Mouse (Mus musculus) gastrocnemius, postnatal 4 days (tissue): ENCODE results near the gene Bcl2a1d. TPM values are rescaled to one million over a fixed set of nuclear protein-coding genes. Genes with fewer than 3 reads are reported as not detected.
A peak's percentile ranks its signal among the peaks of the same experiment; 100 is the strongest.
"Not testable (repeated sequence)": the region's sequence is repeated elsewhere in the genome, so short reads cannot be mapped to it uniquely, and the experiment has no call there.

Experiments
- DNase-seq, 2 experiments: peaks; one replicate each; pipeline ENCODE4 v3.0.0; 2021 to 2022; ENCODE audit warnings: low spot score in 2 of 2, mixed read lengths in 2 of 2
- long read RNA-seq, 2 experiments: library from polyadenylated mRNA; stranded (forward); transcript quantifications; one replicate each; pipeline ENCODE4 v2.0.0; 2021
- total RNA-seq, 2 experiments: library from RNA; stranded (reverse); gene quantifications; 2 replicates each; pipeline ENCODE4 v1.2.3; 2021

The Bcl2a1d gene
- under 1 TPM in 1 of 2 experiments, not detected in 1; 0.47 TPM for total RNA-seq
- long read RNA-seq, experiment 1, result 0 reads
- long read RNA-seq, experiment 2, partial matches to known transcripts, result 0 of 1 reads
- long read RNA-seq, experiment 2, other reads (novel, unspliced or antisense), result 0 of 1 reads

GRCm38 (mm10) chr9:88731728-88732127 is at the start of gene Bcl2a1d:
Gene Bcl2a1d (minus strand): TSS chr9:88731914.
- not testable (repeated sequence) for DNase-seq

GRCm38 (mm10) chr9:88770239-88770638 is 38.5 kb upstream of the Bcl2a1d start:
- DNase-seq, result not testable (repeated sequence)

- DNase-seq, result not testable (repeated sequence)
Measured at GRCm38 (mm10) chr9:88769470-88769869, 37.8 kb upstream of the Bcl2a1d start.

- DNase-seq, result not testable (repeated sequence)
Measured at GRCm38 (mm10) chr9:88746687-88747086, 15.0 kb upstream of the Bcl2a1d start.

- not testable (repeated sequence) for DNase-seq
Measured at GRCm38 (mm10) chr9:88746046-88746445, 14.3 kb upstream of the Bcl2a1d start.

- DNase-seq, result not testable (repeated sequence)
Measured at GRCm38 (mm10) chr9:88735289-88735688, 3.6 kb upstream of the Bcl2a1d start.

GRCm38 (mm10) chr9:88733182-88733581 is 1.5 kb upstream of the Bcl2a1d start:
- not testable (repeated sequence) for DNase-seq

GRCm38 (mm10) chr9:88732334-88732733 is 620 bp upstream of the Bcl2a1d start:
- DNase-seq, result not testable (repeated sequence)

- DNase-seq, result not testable (repeated sequence)
Measured at GRCm38 (mm10) chr9:88728311-88728710, 3.4 kb downstream of the Bcl2a1d start.

- DNase-seq, result not testable (repeated sequence)
Measured at GRCm38 (mm10) chr9:88721628-88722027, 10.1 kb downstream of the Bcl2a1d start.

- peak in 1 of 2 experiments; percentile 27 for DNase-seq
Measured at GRCm38 (mm10) chr9:88719989-88720537, 11.7 kb downstream of the Bcl2a1d start, which contains the start of gene Mthfsl. Gene Mthfsl (minus strand): TSS chr9:88720296.

- not testable (repeated sequence) for DNase-seq
Measured at GRCm38 (mm10) chr9:88719073-88719921, 12.4 kb downstream of the Bcl2a1d start.

- not testable (repeated sequence) for DNase-seq
Measured at GRCm38 (mm10) chr9:88718593-88718992, 13.1 kb downstream of the Bcl2a1d start.

GRCm38 (mm10) chr9:88718140-88718539 is 13.6 kb downstream of the Bcl2a1d start:
- DNase-seq, result not testable (repeated sequence)

GRCm38 (mm10) chr9:88714515-88714914 is 17.2 kb downstream of the Bcl2a1d start:
- not testable (repeated sequence) for DNase-seq

- not testable (repeated sequence) for DNase-seq
Measured at GRCm38 (mm10) chr9:88712164-88712749, 19.5 kb downstream of the Bcl2a1d start.

GRCm38 (mm10) chr9:88710910-88711438 is 20.7 kb downstream of the Bcl2a1d start:
- DNase-seq, result not testable (repeated sequence)

- DNase-seq, result not testable (repeated sequence)
Measured at GRCm38 (mm10) chr9:88710439-88710838, 21.3 kb downstream of the Bcl2a1d start.

- not testable (repeated sequence) for DNase-seq
Measured at GRCm38 (mm10) chr9:88709794-88710193, 21.9 kb downstream of the Bcl2a1d start.

GRCm38 (mm10) chr9:88709304-88709703 is 22.4 kb downstream of the Bcl2a1d start:
- DNase-seq, result no peak

GRCm38 (mm10) chr9:88706700-88707099 is 25.0 kb downstream of the Bcl2a1d start:
- DNase-seq, result no peak
